Mouse (Mus musculus) kidney, adult 2 months (tissue): ENCODE results near the gene Kcnk13. TPM values are rescaled to one million over a fixed set of nuclear protein-coding genes. Genes with fewer than 3 reads are reported as not detected.

Experiments used
- DNase-seq: peaks from one replicate; pipeline ENCODE4 v3.0.0; 2021
- H3K27ac ChIP-seq: fragments of 200-500 bp; 2 replicates; pipeline ENCODE4 v1.5.1; 2012; ENCODE audit warnings: low read depth, low read length, control low read depth, inconsistent platforms; ENCODE audit not compliant: insufficient read depth
- H3K27me3 ChIP-seq: fragments of 200-500 bp; replicated peaks from 2 replicates; pipeline ENCODE4 v1.6.1; 2012; ENCODE audit warnings: mild to moderate bottlenecking, moderate library complexity, low read length, inconsistent platforms; ENCODE audit not compliant: control insufficient read depth, insufficient read depth
- H3K36me3 ChIP-seq: fragments of 200-500 bp; 2 replicates; pipeline ENCODE4 v1.6.1; 2012; ENCODE audit warnings: mild to moderate bottlenecking, moderate library complexity, low read length, inconsistent platforms; ENCODE audit not compliant: control insufficient read depth, insufficient read depth
- H3K4me1 ChIP-seq: fragments of 200-500 bp; 2 replicates; pipeline ENCODE4 v1.6.1; 2011; ENCODE audit warnings: low read length; ENCODE audit not compliant: control insufficient read depth, insufficient read depth
- H3K4me3 ChIP-seq: fragments of 200-500 bp; 2 replicates; pipeline ENCODE4 v1.5.1; 2011; ENCODE audit warnings: mild to moderate bottlenecking, low read depth, low read length, control low read depth; ENCODE audit not compliant: insufficient read depth
- CTCF ChIP-seq: fragments of 200-500 bp; conservative IDR thresholded peaks from 2 replicates; pipeline ENCODE4 v1.5.1; 2011; ENCODE audit warnings: low read depth, mild to moderate bottlenecking, control low read depth, low read length, moderate library complexity, mixed read lengths; ENCODE audit not compliant: insufficient read depth, insufficient read length
- POLR2A ChIP-seq: fragments of 200-500 bp; IDR thresholded peaks from one replicate; pipeline ENCODE4 v1.6.1; 2011; ENCODE audit warnings: low read depth, low read length, control low read depth
- WGBS: fragments of 180-500 bp; shearing (Covaris S2); methylation state at CpG from one replicate; pipeline ENCODE4 v1.1.7; 2018; 5-methylcytosine and 5-hydroxymethylcytosine counted together
- polyA plus RNA-seq: library from polyadenylated mRNA; depleted of rRNA; stranded (reverse); fragments of >200 nt; gene quantifications from 2 replicates; pipeline ENCODE4 v1.2.3, GENCODE M21; 2012

The Kcnk13 gene
- polyA plus RNA-seq, 1 experiment = 0.50 TPM

DNA sequence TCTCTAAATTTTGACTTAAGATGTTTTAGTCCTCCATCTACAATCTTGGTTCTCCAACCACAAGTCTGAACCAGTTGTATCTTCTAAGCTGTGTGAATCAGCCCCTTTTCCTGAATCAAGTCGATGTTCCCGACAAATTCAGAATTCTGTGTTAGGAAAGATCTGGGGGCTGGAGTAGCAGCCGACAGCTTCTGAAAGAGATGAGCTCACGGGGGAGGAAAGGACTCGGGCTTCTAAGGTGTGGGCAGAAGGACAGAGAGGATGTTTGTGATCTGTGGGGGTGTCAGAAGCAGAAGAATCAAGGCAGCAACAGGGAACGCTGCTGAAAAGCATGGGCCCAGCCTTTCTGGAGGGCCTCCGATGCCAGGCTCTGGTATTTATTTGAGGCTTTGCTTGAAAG, 36.0 kb upstream of the Kcnk13 start:
- H3K27me3 ChIP-seq = no peaks in the 10 kb centered on the region
- no peak for DNase-seq
- WGBS = 86% methylated on average over 7 of the region's 7 CpGs
- no peak overlapping the region for H3K27ac ChIP-seq
- H3K4me3 ChIP-seq = no peak overlapping the region
- no peaks in the 10 kb centered on the region; the same call in 1 of the 2 replicates for H3K36me3 ChIP-seq
- TF ChIP-seq CTCF = no peak
- no peak for TF ChIP-seq POLR2A
- H3K4me1 ChIP-seq = no peaks in the 10 kb centered on the region

GRCm38 (mm10) chr12:99929160-99929559, 35.1 kb upstream of the Kcnk13 start:
- Histone ChIP-seq H3K27me3 (no peaks in the 10 kb centered on the region), H3K4me1 (no peaks in the 10 kb centered on the region), H3K4me3 (no peak overlapping the region), H3K36me3 (no peaks in the 10 kb centered on the region; the same call in 1 of the 2 replicates), H3K27ac (no peak overlapping the region)
- TF ChIP-seq POLR2A (no peak), CTCF (no peak)
- WGBS = 83% methylated on average over 1 of the region's 1 CpGs
- DNase-seq = no peak

GRCm38 (mm10) chr12:99932245-99932644, 32.1 kb upstream of the Kcnk13 start:
- H3K27ac ChIP-seq = no peak overlapping the region
- no peak overlapping the region for H3K4me3 ChIP-seq
- DNase-seq = no peak
- WGBS = 97% methylated on average over 4 of the region's 4 CpGs
- no peaks in the 10 kb centered on the region for H3K27me3 ChIP-seq
- TF ChIP-seq POLR2A (no peak), CTCF (no peak)
- H3K36me3 ChIP-seq = no peaks in the 10 kb centered on the region; the same call in 1 of the 2 replicates
- no peaks in the 10 kb centered on the region for H3K4me1 ChIP-seq

GRCm38 (mm10) chr12:99933630-99934029, 30.7 kb upstream of the Kcnk13 start:
- Histone ChIP-seq H3K27me3 (no peaks in the 10 kb centered on the region), H3K36me3 (no peaks in the 10 kb centered on the region; the same call in 1 of the 2 replicates), H3K27ac (no peak overlapping the region), H3K4me1 (no peaks in the 10 kb centered on the region), H3K4me3 (no peak overlapping the region)
- 88% methylated on average over 3 of the region's 3 CpGs for WGBS
- TF ChIP-seq CTCF (no peak), POLR2A (no peak)
- no peak for DNase-seq

- no peak for DNase-seq
- Histone ChIP-seq H3K36me3 (no peaks in the 10 kb centered on the region), H3K27ac (no peak overlapping the region), H3K4me3 (no peak overlapping the region), H3K4me1 (peaks cover 1% of the 10 kb centered on the region; the same call in 1 of the 2 replicates), H3K27me3 (no peaks in the 10 kb centered on the region)
- no peak for TF ChIP-seq CTCF
- TF ChIP-seq POLR2A = no peak
- 94% methylated on average over 8 of the region's 8 CpGs for WGBS
Measured at GRCm38 (mm10) chr12:99935403-99935802, 28.9 kb upstream of the Kcnk13 start.

- 80% methylated on average over 4 of the region's 4 CpGs for WGBS
- peak; percentile 42 for DNase-seq
- H3K27me3 ChIP-seq = no peaks in the 10 kb centered on the region
Measured at GRCm38 (mm10) chr12:99938476-99938875, 25.8 kb upstream of the Kcnk13 start.

GRCm38 (mm10) chr12:99939179-99939578, 25.1 kb upstream of the Kcnk13 start:
- no peaks in the 10 kb centered on the region for H3K27me3 ChIP-seq
- H3K4me1 ChIP-seq = peaks cover 4% of the 10 kb centered on the region; the same call in 1 of the 2 replicates
- no peak for TF ChIP-seq POLR2A
- no peak for TF ChIP-seq CTCF
- WGBS = 84% methylated on average over 6 of the region's 6 CpGs
- H3K36me3 ChIP-seq = no peaks in the 10 kb centered on the region
- H3K27ac ChIP-seq = no peak overlapping the region
- H3K4me3 ChIP-seq = no peak overlapping the region
- no peak for DNase-seq

More at GRCm38 (mm10) chr12:99938476-99938875, 25.8 kb upstream of the Kcnk13 start:
- no peaks in the 10 kb centered on the region for H3K36me3 ChIP-seq
- H3K4me1 ChIP-seq = peaks cover 4% of the 10 kb centered on the region; the same call in 1 of the 2 replicates
- H3K4me3 ChIP-seq = no peak overlapping the region
- no peak overlapping the region for H3K27ac ChIP-seq
- TF ChIP-seq CTCF = no peak

GRCm38 (mm10) chr12:99940704-99941103, 23.6 kb upstream of the Kcnk13 start:
- TF ChIP-seq CTCF (no peak), POLR2A (no peak)
- WGBS = 33% methylated on average over 7 of the region's 7 CpGs
- Histone ChIP-seq H3K36me3 (no peaks in the 10 kb centered on the region), H3K4me1 (peaks cover 4% of the 10 kb centered on the region; the same call in 1 of the 2 replicates), H3K4me3 (no peak overlapping the region), H3K27ac (no peak overlapping the region), H3K27me3 (no peaks in the 10 kb centered on the region)
- peak; percentile 86 for DNase-seq
